Mouse (Mus musculus) cerebellum, adult 2 months (tissue): Measurements from ENCODE around the gene Mast3. TPM values are rescaled to one million over a fixed set of nuclear protein-coding genes. Genes with fewer than 3 reads are reported as not detected.
A peak's percentile ranks its signal among the peaks of the same experiment; 100 is the strongest.

Experiments used
- DNase-seq, 2 experiments: peaks; one replicate each; pipeline ENCODE4 v3.0.0; 2021
- H3K27ac ChIP-seq: fragments of 200-500 bp; 2 replicates; pipeline ENCODE4 v1.5.1; 2012; ENCODE audit warnings: low read length, control low read depth, inconsistent platforms; ENCODE audit not compliant: insufficient read depth
- H3K27me3 ChIP-seq: fragments of 200-500 bp; 2 replicates; pipeline ENCODE4 v1.6.1; 2012; ENCODE audit warnings: inconsistent platforms, mild to moderate bottlenecking, low read length, moderate library complexity; ENCODE audit not compliant: control insufficient read depth, insufficient read depth
- H3K4me1 ChIP-seq: fragments of 200-500 bp; 2 replicates; pipeline ENCODE4 v1.6.1; 2011; ENCODE audit warnings: low read length; ENCODE audit not compliant: control insufficient read depth, insufficient read depth
- H3K4me3 ChIP-seq: fragments of 200-500 bp; replicated peaks from 2 replicates; pipeline ENCODE3; 2011; ENCODE audit warnings: mild to moderate bottlenecking, low read depth, low read length, control low read depth; ENCODE audit not compliant: insufficient read depth
- CTCF ChIP-seq: fragments of 200-500 bp; IDR thresholded peaks from 2 replicates; pipeline ENCODE4 v1.5.1; 2011; ENCODE audit warnings: low read depth, mild to moderate bottlenecking, control low read depth, low read length, moderate library complexity, borderline replicate concordance; ENCODE audit not compliant: insufficient read depth
- POLR2A ChIP-seq: fragments of 200-500 bp; IDR thresholded peaks from 2 replicates; pipeline ENCODE4 v1.6.1; 2011; ENCODE audit warnings: low read length, control low read depth, borderline replicate concordance; ENCODE audit not compliant: insufficient read depth
- WGBS: fragments of 180-500 bp; shearing (Covaris S2); methylation state at CpG from one replicate; pipeline ENCODE4 v1.1.7; 2018; 5-methylcytosine and 5-hydroxymethylcytosine counted together
- polyA plus RNA-seq: library from polyadenylated mRNA; depleted of rRNA; stranded (reverse); fragments of >200 nt; gene quantifications from 2 replicates; pipeline ENCODE4 v1.2.3, GENCODE M21; 2012

Gene Mast3
- polyA plus RNA-seq, 1 experiment = 69.5 TPM

DNA sequence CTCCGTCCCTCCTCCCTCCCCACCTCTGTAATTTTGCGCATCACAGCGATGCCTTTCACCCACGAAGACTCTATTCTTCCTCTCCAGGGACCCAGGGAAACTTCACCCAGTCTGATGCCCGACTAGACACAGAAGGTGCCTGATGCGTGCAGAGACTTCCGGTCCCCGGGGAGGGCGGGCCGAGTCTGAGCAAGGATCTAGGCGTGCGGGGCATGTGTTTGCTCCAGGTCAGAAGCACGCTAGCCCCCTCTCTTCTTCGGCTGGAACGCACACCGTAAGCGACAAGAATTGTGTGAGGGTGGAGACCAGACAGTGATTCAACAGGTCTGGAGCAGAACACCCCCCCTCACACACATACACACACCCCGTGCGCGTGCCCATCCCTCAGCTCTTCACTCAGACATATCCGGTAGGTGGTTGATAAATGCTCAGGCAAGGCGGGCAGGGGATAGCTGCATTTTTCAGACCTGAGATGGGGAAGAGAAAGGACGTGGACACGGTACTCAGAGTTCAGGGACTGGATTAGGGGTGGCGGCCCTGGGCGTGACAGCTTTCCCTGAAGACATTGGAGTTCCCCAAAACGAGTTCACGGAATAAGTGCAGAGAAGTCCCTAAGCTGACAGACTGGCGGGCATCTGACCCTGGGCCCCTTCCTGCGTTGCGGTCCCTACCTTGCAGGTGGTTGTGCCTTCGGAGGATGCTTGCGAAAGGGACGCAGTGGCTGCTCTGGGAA lies 38.9 kb downstream of the Mast3 start:
- DNase-seq = no peak
- peaks cover 15% of the 10 kb centered on the region for H3K4me1 ChIP-seq
- H3K4me3 ChIP-seq = peak overlapping the region; percentile 35
- WGBS = 11% methylated on average over 34 of the region's 34 CpGs
- H3K27me3 ChIP-seq = no peaks in the 10 kb centered on the region
- TF ChIP-seq CTCF = no peak
- no peak overlapping the region for H3K27ac ChIP-seq

DNA sequence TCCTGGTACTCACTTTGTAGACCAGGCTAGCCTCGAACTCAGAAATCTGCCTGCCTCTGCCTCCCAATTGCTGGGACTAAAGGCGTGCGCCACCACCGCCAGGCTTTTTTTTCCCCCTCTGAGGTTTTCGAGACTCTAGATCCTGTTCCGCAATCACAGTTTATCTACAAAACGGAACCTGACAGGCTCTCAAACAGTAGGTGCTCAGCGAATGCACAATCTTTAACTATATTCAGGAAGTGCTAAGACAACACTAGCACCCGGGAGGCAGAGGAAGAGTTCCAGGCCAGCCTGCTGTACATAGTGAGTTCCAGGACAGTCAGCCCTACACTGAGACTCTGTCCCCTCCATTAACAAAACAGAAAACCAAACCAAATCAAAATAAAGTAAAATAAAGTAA lies 39.5 kb downstream of the Mast3 start:
- Histone ChIP-seq H3K27ac (no peak overlapping the region), H3K4me3 (no peak overlapping the region), H3K27me3 (no peaks in the 10 kb centered on the region), H3K4me1 (peaks cover 15% of the 10 kb centered on the region)
- WGBS = 87% methylated on average over 9 of the region's 9 CpGs
- DNase-seq = no peak
- TF ChIP-seq CTCF (no peak), POLR2A (no peak)

DNA sequence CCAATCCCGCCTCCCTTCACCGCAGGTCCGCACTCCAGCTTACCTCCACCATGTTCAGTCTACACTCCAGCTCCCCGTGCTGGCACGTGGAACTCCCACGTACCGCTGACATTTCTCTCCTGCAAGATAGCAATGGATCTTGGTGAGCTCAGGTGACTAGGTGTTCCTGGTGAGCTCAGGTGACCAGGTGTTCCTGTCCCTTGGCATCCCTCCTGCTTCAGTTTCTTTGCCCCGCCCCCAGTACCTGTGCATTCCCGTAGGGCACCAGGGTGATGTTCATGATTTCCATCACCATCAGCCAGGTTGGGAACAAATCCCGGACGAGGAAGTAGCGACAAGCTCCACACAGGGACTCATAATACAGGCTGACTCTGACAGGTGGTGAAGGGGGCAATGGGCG lies 40.2 kb downstream of the Mast3 start:
- no peak for TF ChIP-seq CTCF
- no peak for TF ChIP-seq POLR2A
- no peak for DNase-seq
- no peak overlapping the region for H3K4me3 ChIP-seq
- peaks cover 20% of the 10 kb centered on the region for H3K4me1 ChIP-seq
- H3K27me3 ChIP-seq = no peaks in the 10 kb centered on the region
- 92% methylated on average over 13 of the region's 13 CpGs for WGBS
- no peak overlapping the region for H3K27ac ChIP-seq

DNA sequence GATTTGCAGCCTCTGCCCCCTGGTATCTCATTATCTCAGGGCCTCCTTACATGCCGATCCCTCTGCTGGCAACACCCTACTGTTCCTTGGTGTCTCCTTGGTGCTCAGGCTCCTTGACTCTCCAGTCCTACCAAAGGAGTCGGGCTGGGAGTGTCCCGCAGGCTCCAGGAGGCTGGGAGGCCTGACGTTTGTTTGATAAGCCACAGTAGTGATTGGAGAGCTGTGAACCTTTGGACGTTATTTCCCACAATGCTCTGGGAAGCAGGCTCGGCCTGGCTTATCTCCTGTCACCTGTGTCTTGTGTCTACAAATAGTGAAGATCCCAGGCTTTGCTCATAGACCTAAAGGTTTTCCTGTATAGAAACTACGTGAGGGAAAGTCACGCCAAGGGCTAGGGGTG lies 40.8 kb downstream of the Mast3 start:
- 88% methylated on average over 8 of the region's 8 CpGs for WGBS
- no peak for DNase-seq
- no peaks in the 10 kb centered on the region for H3K27me3 ChIP-seq
- H3K27ac ChIP-seq = no peak overlapping the region
- TF ChIP-seq CTCF (no peak), POLR2A (no peak)
- H3K4me3 ChIP-seq = no peak overlapping the region
- H3K4me1 ChIP-seq = peaks cover 21% of the 10 kb centered on the region

DNA sequence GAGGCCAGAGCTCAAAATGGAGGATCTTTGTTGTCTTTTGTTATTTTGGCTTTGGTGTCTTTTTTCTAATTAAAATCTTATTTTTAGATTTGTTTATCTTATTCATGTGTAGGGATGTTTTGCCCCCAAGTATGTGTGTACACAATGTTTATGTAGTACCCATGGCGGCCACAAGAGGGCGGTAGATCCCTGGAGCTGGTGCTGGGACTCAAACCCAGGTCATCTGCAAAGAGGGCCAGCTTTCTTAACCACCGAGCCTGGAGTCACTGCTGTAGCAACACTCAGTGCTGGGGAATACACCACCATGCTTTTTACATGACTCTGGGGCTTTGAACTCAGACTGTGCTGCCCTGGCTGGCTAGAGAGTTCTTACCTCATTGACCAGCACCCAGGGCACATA lies 41.5 kb downstream of the Mast3 start:
- peak; percentile 50 to 72 for DNase-seq
- Histone ChIP-seq H3K4me1 (peaks cover 27% of the 10 kb centered on the region), H3K27ac (no peak overlapping the region), H3K4me3 (no peak overlapping the region), H3K27me3 (no peaks in the 10 kb centered on the region)
- TF ChIP-seq CTCF (peak; percentile 76), POLR2A (no peak)
- WGBS = under 1% methylated on average over 3 of the region's 3 CpGs

DNA sequence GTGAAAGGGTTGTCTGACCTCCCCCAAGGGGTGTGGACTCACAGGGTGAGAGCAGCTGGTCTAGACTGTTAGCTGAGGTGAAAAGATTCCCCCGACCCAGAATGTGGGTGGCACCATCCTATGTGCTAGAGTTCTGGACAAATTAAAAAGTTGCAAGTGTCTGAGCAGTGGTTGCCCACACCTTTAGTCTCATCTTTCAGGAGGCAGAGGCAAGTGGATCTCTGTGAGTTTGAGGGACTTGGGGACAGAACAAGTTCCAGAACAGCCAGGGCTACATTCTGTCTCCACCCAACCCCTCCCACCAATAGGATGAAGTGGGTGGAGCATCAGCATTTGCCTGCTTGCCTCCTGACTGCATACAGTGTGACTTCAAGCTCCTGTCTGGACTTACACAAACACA lies 42.7 kb downstream of the Mast3 start:
- Histone ChIP-seq H3K27ac (no peak overlapping the region), H3K4me1 (peaks cover 38% of the 10 kb centered on the region), H3K4me3 (no peak overlapping the region), H3K27me3 (no peaks in the 10 kb centered on the region)
- 72% methylated on average over 1 of the region's 1 CpGs for WGBS
- no peak for TF ChIP-seq CTCF
- no peak for TF ChIP-seq POLR2A
- no peak for DNase-seq

DNA sequence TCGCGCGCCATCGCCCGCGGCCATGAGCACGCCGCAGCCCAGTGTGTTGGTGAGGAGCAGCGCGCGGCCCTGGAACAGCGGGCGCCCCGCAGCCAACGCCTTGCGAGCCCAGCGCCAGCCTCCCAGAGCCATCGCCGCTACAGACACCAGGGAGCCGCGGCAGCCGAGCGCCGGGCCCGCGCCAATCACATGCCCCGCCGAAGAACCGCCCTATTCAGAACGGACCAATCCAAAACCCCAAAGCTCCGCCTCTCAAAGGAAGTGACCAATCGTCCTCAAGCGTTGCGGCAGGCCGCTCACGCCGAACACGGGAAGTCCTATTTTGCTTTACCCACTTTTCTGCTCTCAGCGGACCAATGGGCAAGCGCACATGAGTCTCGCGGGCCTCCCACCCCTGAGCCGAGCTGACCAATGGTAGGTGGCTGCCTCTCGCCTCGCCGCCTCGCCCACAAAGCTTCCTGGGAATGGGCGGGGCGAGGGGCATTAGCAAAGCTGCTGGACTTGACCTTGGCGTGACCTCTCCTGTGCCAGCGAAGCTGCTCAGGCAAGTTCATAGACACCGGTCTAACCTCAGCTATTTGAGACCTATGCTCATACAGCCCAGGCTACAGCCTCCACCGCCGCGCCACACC lies 44.0 kb downstream of the Mast3 start, which contains the start of gene Mpv17l2:
TSS of gene Mpv17l2 (minus strand) at position 172 of the 632 bp plus-strand sequence.
- DNase-seq = peak; percentile 96 to 99
- H3K4me3 ChIP-seq = peak within 1 kb of the TSS; percentile 60
- H3K27ac ChIP-seq = peak within 1 kb of the TSS; percentile 67
- peaks cover 34% of the 10 kb centered on the region for H3K4me1 ChIP-seq
- no peak; the same call in 1 of the 2 replicates for TF ChIP-seq POLR2A
- no peak for TF ChIP-seq CTCF
- H3K27me3 ChIP-seq = no peaks in the 10 kb centered on the region
- under 1% methylated on average over 55 of the region's 55 CpGs for WGBS

DNA sequence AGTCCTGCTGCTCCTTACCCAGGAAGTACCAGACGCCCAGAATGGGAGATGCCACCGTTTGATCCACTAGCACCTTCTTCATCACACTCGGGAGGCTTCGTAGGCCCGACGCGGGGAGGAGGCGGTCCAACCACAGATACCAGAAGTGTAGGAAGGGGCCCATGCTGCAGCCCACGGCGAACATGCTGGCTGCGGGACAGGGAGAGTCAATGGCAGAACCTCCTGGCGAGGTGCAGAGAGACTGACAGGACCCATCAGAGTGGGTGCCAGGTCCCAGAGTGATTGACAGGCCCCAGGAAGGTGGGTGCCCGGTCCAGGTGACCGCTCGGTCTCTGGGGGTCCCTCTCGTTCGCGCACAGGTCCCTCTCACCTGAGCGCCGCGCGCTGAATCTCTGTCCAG lies 44.5 kb downstream of the Mast3 start:
- Histone ChIP-seq H3K27me3 (no peaks in the 10 kb centered on the region), H3K27ac (peak overlapping the region; percentile 45), H3K4me1 (peaks cover 35% of the 10 kb centered on the region), H3K4me3 (peak overlapping the region; percentile 60)
- no peak for DNase-seq
- TF ChIP-seq POLR2A (no peak), CTCF (no peak)
- under 1% methylated on average over 22 of the region's 22 CpGs for WGBS
